Mouse (Mus musculus) intestine, postnatal 0 days (tissue): Measurements from ENCODE around the gene Synm. TPM values are rescaled to one million over a fixed set of nuclear protein-coding genes. Genes with fewer than 3 reads are reported as not detected.

Experiments used
- ATAC-seq: fragments of 200-750 bp; cut with Nextera tagmentation; 2 replicates; pipeline ENCODE4 v1.8.0; 2017; ENCODE audit warnings: mild to moderate bottlenecking, moderate TSS enrichment, moderate library complexity
- H3K27ac ChIP-seq: fragments of 300-500 bp; sonication (generic); 2 replicates; pipeline ENCODE4 v1.5.1; 2014; ENCODE audit warnings: mild to moderate bottlenecking, low read depth, low read length, moderate library complexity
- H3K27me3 ChIP-seq: fragments of 300-500 bp; sonication (generic); replicated peaks from 2 replicates; pipeline ENCODE4 v1.6.1; 2014; ENCODE audit warnings: low read length, mixed read lengths; ENCODE audit not compliant: control insufficient read depth, insufficient read depth
- H3K36me3 ChIP-seq: fragments of 300-500 bp; sonication (generic); 2 replicates; pipeline ENCODE4 v1.6.1; 2014; ENCODE audit warnings: mild to moderate bottlenecking, moderate library complexity; ENCODE audit not compliant: control insufficient read depth, insufficient read depth
- H3K4me1 ChIP-seq: fragments of 300-500 bp; sonication (generic); replicated peaks from 2 replicates; pipeline ENCODE4 v1.6.1; 2014; ENCODE audit warnings: antibody characterized with exemption, low read length, mixed read lengths; ENCODE audit not compliant: control insufficient read depth, insufficient read depth
- H3K4me2 ChIP-seq: fragments of 300-500 bp; sonication (generic); replicated peaks from 2 replicates; pipeline ENCODE4 v1.6.1; 2014; ENCODE audit warnings: low read depth, mild to moderate bottlenecking, moderate library complexity
- H3K4me3 ChIP-seq: fragments of 300-500 bp; sonication (generic); 2 replicates; pipeline ENCODE4 v1.5.1; 2014; ENCODE audit warnings: low read depth, low read length
- H3K9ac ChIP-seq: fragments of 300-500 bp; sonication (generic); 2 replicates; pipeline ENCODE4 v1.6.1; 2014; ENCODE audit warnings: mild to moderate bottlenecking, low read depth, low read length
- H3K9me3 ChIP-seq: fragments of 300-500 bp; sonication (generic); 2 replicates; pipeline ENCODE4 v1.6.1; 2016; ENCODE audit warnings: mixed run types; ENCODE audit not compliant: control insufficient read depth
- CTCF ChIP-seq: sonication (generic); IDR thresholded peaks from 2 replicates; pipeline ENCODE4 v1.5.1; 2016; ENCODE audit warnings: low read depth, mild to moderate bottlenecking, control low read depth, antibody characterized with exemption, moderate library complexity
- WGBS: fragments of 180-500 bp; shearing (Covaris S2); extraction: QIAGEN DNeasy Blood & Tissue Kit; methylation state at CpG from one replicate; pipeline ENCODE4 v1.1.7; 2014; 5-methylcytosine and 5-hydroxymethylcytosine counted together
- polyA plus RNA-seq: library from polyadenylated mRNA; unstranded; fragments of >200 nt; fragmentation: Nextera tagmentation; extraction: Ambion mirVana; gene quantifications from 2 replicates; pipeline ENCODE4 v1.2.1, GENCODE M21; 2015

Synm gene
- polyA plus RNA-seq, 1 experiment from 2014 or later: 12.6 TPM

- TF ChIP-seq CTCF: peak; percentile 76
These were observed 58.7 kb downstream of the Synm start for GRCm38 (mm10) chr7:67700846-67701245.

GRCm38 (mm10) chr7:67699301-67699700, 60.2 kb downstream of the Synm start:
- 79% methylated on average over 4 of the region's 4 CpGs for WGBS

More at GRCm38 (mm10) chr7:67700846-67701245, 58.7 kb downstream of the Synm start:
- no peak overlapping the region for H3K27ac ChIP-seq
- peaks cover 15% of the 10 kb centered on the region; the same call in 1 of the 2 replicates for H3K36me3 ChIP-seq
- H3K4me1 ChIP-seq: no peaks in the 10 kb centered on the region
- H3K9me3 ChIP-seq: no peaks in the 10 kb centered on the region
- H3K27me3 ChIP-seq: no peaks in the 10 kb centered on the region
- no peak overlapping the region for H3K4me3 ChIP-seq
- H3K9ac ChIP-seq: no peak overlapping the region
- ATAC-seq: 0 out of 2 replicates have a peak, but pooled peaks have one; percentile 30
- H3K4me2 ChIP-seq: no peak overlapping the region

GRCm38 (mm10) chr7:67697892-67698630, 61.5 kb downstream of the Synm start:
- Histone ChIP-seq H3K4me2 (no peak overlapping the region), H3K9ac (no peak overlapping the region), H3K9me3 (no peaks in the 10 kb centered on the region), H3K27me3 (no peaks in the 10 kb centered on the region), H3K36me3 (peaks cover 15% of the 10 kb centered on the region; the same call in 1 of the 2 replicates), H3K4me3 (no peak overlapping the region), H3K27ac (no peak overlapping the region), H3K4me1 (no peaks in the 10 kb centered on the region)
- ATAC-seq: no peak
- WGBS: 85% methylated on average over 28 of the region's 28 CpGs
- TF ChIP-seq CTCF: no peak

More at GRCm38 (mm10) chr7:67699301-67699700, 60.2 kb downstream of the Synm start:
- H3K4me1 ChIP-seq: no peaks in the 10 kb centered on the region
- H3K27ac ChIP-seq: no peak overlapping the region
- no peak for TF ChIP-seq CTCF
- H3K4me3 ChIP-seq: no peak overlapping the region
- no peaks in the 10 kb centered on the region for H3K9me3 ChIP-seq
- no peak overlapping the region for H3K9ac ChIP-seq
- H3K36me3 ChIP-seq: peaks cover 15% of the 10 kb centered on the region; the same call in 1 of the 2 replicates
- H3K4me2 ChIP-seq: no peak overlapping the region
- H3K27me3 ChIP-seq: no peaks in the 10 kb centered on the region
- no peak for ATAC-seq

GRCm38 (mm10) chr7:67695906-67696305, 63.6 kb downstream of the Synm start:
- Histone ChIP-seq H3K9ac (no peak overlapping the region), H3K4me1 (no peaks in the 10 kb centered on the region), H3K36me3 (peaks cover 11% of the 10 kb centered on the region; the same call in 1 of the 2 replicates), H3K4me3 (no peak overlapping the region), H3K27me3 (no peaks in the 10 kb centered on the region), H3K9me3 (no peaks in the 10 kb centered on the region), H3K4me2 (no peak overlapping the region), H3K27ac (no peak overlapping the region)
- WGBS: 71% methylated on average over 7 of the region's 7 CpGs
- no peak for ATAC-seq
- no peak for TF ChIP-seq CTCF

GRCm38 (mm10) chr7:67692791-67693538, 66.6 kb downstream of the Synm start:
- no peak for TF ChIP-seq CTCF
- no peak overlapping the region for H3K27ac ChIP-seq
- H3K4me1 ChIP-seq: no peaks in the 10 kb centered on the region
- H3K9me3 ChIP-seq: no peaks in the 10 kb centered on the region
- no peak overlapping the region for H3K4me2 ChIP-seq
- H3K36me3 ChIP-seq: no peaks in the 10 kb centered on the region; the same call in 1 of the 2 replicates
- no peaks in the 10 kb centered on the region for H3K27me3 ChIP-seq
- no peak overlapping the region for H3K4me3 ChIP-seq
- WGBS: 96% methylated on average over 23 of the region's 23 CpGs
- H3K9ac ChIP-seq: no peak overlapping the region
- ATAC-seq: no peak

GRCm38 (mm10) chr7:67692141-67692540, 67.4 kb downstream of the Synm start:
- H3K4me3 ChIP-seq: no peak overlapping the region
- no peak overlapping the region for H3K4me2 ChIP-seq
- H3K36me3 ChIP-seq: no peaks in the 10 kb centered on the region; the same call in 1 of the 2 replicates
- H3K27ac ChIP-seq: no peak overlapping the region
- H3K9me3 ChIP-seq: no peaks in the 10 kb centered on the region
- no peak overlapping the region for H3K9ac ChIP-seq
- 48% methylated on average over 3 of the region's 3 CpGs for WGBS
- H3K27me3 ChIP-seq: no peaks in the 10 kb centered on the region
- TF ChIP-seq CTCF: no peak
- no peaks in the 10 kb centered on the region for H3K4me1 ChIP-seq
- ATAC-seq: no peak
